In genomic region chr1:156633095-156633494, GRCm38 (mm10) we compare ENCODE assay signal across 9 mouse cellular contexts. TPM values are rescaled to one million over a fixed set of nuclear protein-coding genes. Genes with fewer than 3 reads are reported as not detected.
A peak's percentile ranks its signal among the peaks of the same experiment; 100 is the strongest.
DNase-seq lines count a peak whose midpoint lies in the region.
"Had no signal": no experiment of that assay in that cellular context is flagged by ENCODE, and none has a peak within 500 bp of the region (broad histone marks: within the 10 kb centered on the region; RNA-seq: fewer than 3 reads in every experiment).

No protein-coding gene starts in this region.

- intact Hi-C loops in heart, postnatal 10 days (cut with DNase I), result loop anchor here (1.0 to 2.0 kb wide), 4 partner anchors 48 to 370 kb away; no protein-coding TSS in a partner anchor

- DNase-seq in gastrocnemius, adult 18-20 months (ENCODE audit: low spot score), result peak; percentile 54
- DNase-seq in gastrocnemius, adult 8-10 months (ENCODE audit: low spot score in 2 of 2), result no peak
- DNase-seq in B cell, adult 2 months, result peak; percentile 41 to 54
- DNase-seq in adrenal gland, postnatal 36 days, result peak; percentile 24 to 39
- DNase-seq in heart, postnatal 10 days, result peak; percentile 39 to 73
- DNase-seq in lung, postnatal 10 days, result peak; percentile 63
- peak; percentile 69 for DNase-seq in thymus, postnatal 0 days (ENCODE audit: low spot score)
- DNase-seq in urinary bladder, postnatal 36 days (ENCODE audit: low spot score in 2 of 2), result no peak
- DNase-seq: liver, embryonic 13.5 days had no signal

RNA-seq across cellular contexts. Expression of gene Tor3a, which starts 41.1 kb away (rescaled TPM):
- 1 to 10 TPM; 4.6 to 5.2 TPM for total RNA-seq in gastrocnemius, adult 18-20 months (2021)
- 1 to 10 TPM; 2.5 to 5.3 (median 4.2) TPM for total RNA-seq in gastrocnemius, adult 8-10 months (2022)
- total RNA-seq in adrenal gland, postnatal 36 days (2021), result 10 to 100 TPM; 17.9 to 20.5 TPM
- 10 to 100 TPM; 11.2 to 14.3 TPM for total RNA-seq in heart, postnatal 10 days (2021)
- polyA plus RNA-seq in thymus, postnatal 0 days (2015; fragmentation: Nextera tagmentation; extraction: Ambion mirVana), result 18.6 and 19.7 TPM in 2 replicates

Comparison
In these comparisons a context has a peak if more than half of its experiments do, and no peak if none do; other contexts are left out.
1. DNase-seq: peak in gastrocnemius, adult 18-20 months (single experiment), B cell, adult 2 months (2 of 2), adrenal gland, postnatal 36 days (2 of 2), heart, postnatal 10 days (2 of 2), lung, postnatal 10 days (single experiment) and thymus, postnatal 0 days (single experiment); none in gastrocnemius, adult 8-10 months (0 of 2) and urinary bladder, postnatal 36 days (0 of 2).